Mouse (Mus musculus) liver, embryonic 11.5 days (tissue): ENCODE measurements at regions not wholly inside any gene's neighbourhood (a gene's known extent, or its start where the extent isn't known, plus 50 kb on each side); places are given as distances from the start of the nearest gene placed in this dataset.

Source experiments
- ATAC-seq: fragments of 200-750 bp; cut with Nextera tagmentation; replicated peaks from 2 replicates; pipeline ENCODE4 v1.8.0; 2017; ENCODE audit warnings: moderate number of reproducible peaks, mild to moderate bottlenecking, moderate TSS enrichment, moderate library complexity; ENCODE audit not compliant: low FRiP score
- DNase-seq: peaks from one replicate; pipeline ENCODE4 v3.0.0-alpha.2; 2017; ENCODE audit warnings: low spot score
- H3K27ac ChIP-seq: fragments of 300-500 bp; sonication (generic); 2 replicates; pipeline ENCODE4 v1.5.1; 2014; ENCODE audit warnings: mild to moderate bottlenecking, low read depth, low read length, control low read depth
- H3K27me3 ChIP-seq: fragments of 300-500 bp; sonication (generic); replicated peaks from 2 replicates; pipeline ENCODE4 v1.6.1; 2014; ENCODE audit warnings: low read length, mixed read lengths; ENCODE audit not compliant: control insufficient read depth, insufficient read depth
- H3K36me3 ChIP-seq: fragments of 300-500 bp; sonication (generic); 2 replicates; pipeline ENCODE4 v1.6.1; 2014; ENCODE audit warnings: mild to moderate bottlenecking, low read length, moderate library complexity, mixed read lengths; ENCODE audit not compliant: control insufficient read depth, insufficient read depth
- H3K4me1 ChIP-seq: fragments of 300-500 bp; sonication (generic); replicated peaks from 2 replicates; pipeline ENCODE4 v1.6.1; 2014; ENCODE audit warnings: low read length, mixed read lengths; ENCODE audit not compliant: control insufficient read depth, insufficient read depth
- H3K4me2 ChIP-seq: fragments of 300-500 bp; sonication (generic); 2 replicates; pipeline ENCODE4 v1.6.1; 2014; ENCODE audit warnings: mild to moderate bottlenecking, control low read depth, moderate library complexity
- H3K4me3 ChIP-seq: fragments of 300-500 bp; sonication (generic); 2 replicates; pipeline ENCODE4 v1.5.1; 2014; ENCODE audit warnings: low read depth, low read length, control low read depth
- H3K9ac ChIP-seq: fragments of 300-500 bp; sonication (generic); 2 replicates; pipeline ENCODE4 v1.6.1; 2014; ENCODE audit warnings: low read depth, low read length, control low read depth
- H3K9me3 ChIP-seq: fragments of 300-500 bp; sonication (generic); 2 replicates; pipeline ENCODE4 v1.6.1; 2016; ENCODE audit warnings: low read length, inconsistent platforms, mixed read lengths; ENCODE audit not compliant: control insufficient read depth
- WGBS: fragments of 180-500 bp; shearing (Covaris S2); extraction: QIAGEN DNeasy Blood & Tissue Kit; methylation state at CpG from one replicate; pipeline ENCODE4 v1.1.7; 2014; 5-methylcytosine and 5-hydroxymethylcytosine counted together

DNA sequence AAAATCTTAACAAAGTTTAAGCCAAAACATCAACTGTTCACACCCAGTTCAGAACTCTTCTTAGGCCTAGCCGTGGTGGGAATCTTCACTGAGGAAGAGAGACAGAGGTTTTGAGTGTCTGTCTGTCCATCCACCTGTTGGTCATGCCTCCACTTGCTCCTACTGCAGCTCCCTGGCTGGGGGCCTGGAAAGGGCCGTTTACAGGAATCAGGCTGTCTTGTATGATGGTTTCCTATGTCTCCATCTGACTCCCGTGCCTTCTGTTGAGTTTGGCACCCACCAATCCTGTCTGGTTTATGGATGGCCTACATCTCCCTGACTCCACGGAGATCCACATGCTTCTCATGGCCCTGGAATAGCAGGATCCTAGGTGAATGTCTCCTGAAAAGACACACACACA is 166.1 kb downstream of the Fam43a start:
- peaks cover 9% of the 10 kb centered on the region for H3K4me1 ChIP-seq
- DNase-seq, result no peak
- no peak overlapping the region for H3K4me2 ChIP-seq
- H3K9me3 ChIP-seq, result no peaks in the 10 kb centered on the region
- H3K4me3 ChIP-seq, result no peak overlapping the region
- no peak for ATAC-seq
- peaks cover 4% of the 10 kb centered on the region; the same call in 1 of the 2 replicates for H3K27me3 ChIP-seq
- no peak overlapping the region for H3K9ac ChIP-seq
- 77% methylated on average over 4 of the region's 4 CpGs for WGBS
- no peaks in the 10 kb centered on the region for H3K36me3 ChIP-seq
- no peak overlapping the region for H3K27ac ChIP-seq

DNA sequence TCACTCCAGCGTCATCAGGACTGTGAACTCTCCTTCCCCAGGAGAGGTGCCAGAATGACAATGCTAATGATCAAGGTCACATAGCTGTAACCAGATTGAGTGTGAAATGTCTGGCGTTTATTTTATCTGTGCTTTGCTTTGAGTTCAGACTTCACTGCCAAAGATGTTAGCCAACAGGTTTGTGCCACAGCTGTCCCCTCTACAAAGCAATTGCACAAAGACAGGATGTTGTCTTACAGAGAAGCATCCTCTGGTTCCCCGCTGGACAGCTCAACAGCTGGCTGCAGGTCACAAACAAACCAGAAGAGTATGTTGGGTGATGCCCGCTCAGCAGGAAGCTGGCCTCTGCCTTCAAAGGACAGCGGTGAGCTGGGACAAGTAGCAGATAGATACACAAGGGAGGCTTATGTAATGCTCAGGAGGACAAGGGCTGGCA is 169.5 kb downstream of the Fam43a start:
- H3K27me3 ChIP-seq, result peaks cover 4% of the 10 kb centered on the region; the same call in 1 of the 2 replicates
- no peaks in the 10 kb centered on the region for H3K36me3 ChIP-seq
- no peak overlapping the region for H3K4me2 ChIP-seq
- H3K4me3 ChIP-seq, result no peak overlapping the region
- ATAC-seq (no peak), DNase-seq (no peak)
- H3K4me1 ChIP-seq, result peaks cover 5% of the 10 kb centered on the region
- no peak overlapping the region for H3K9ac ChIP-seq
- no peak overlapping the region for H3K27ac ChIP-seq
- 16% methylated on average over 5 of the region's 5 CpGs for WGBS
- H3K9me3 ChIP-seq, result no peaks in the 10 kb centered on the region

DNA sequence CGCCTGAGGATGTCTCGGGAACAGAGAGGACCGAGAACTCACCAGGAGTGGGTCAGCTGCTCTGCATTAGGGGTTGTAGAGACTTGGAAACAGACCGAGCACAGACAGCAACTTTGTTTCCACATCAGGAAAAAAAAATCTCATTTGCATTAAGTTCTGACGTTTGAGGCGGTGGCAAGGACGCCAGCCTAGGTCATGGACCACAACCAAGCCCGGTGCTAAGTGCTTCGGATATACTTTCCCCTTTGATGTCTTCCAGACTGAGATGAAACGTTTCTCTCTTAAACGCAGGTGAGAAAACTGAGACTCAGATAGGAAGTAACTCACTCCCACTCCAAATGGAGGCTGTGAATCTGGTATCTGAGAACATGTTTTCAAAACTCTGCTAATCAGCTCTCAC is 169.9 kb downstream of the Fam43a start:
- no peak overlapping the region for H3K27ac ChIP-seq
- H3K27me3 ChIP-seq, result peaks cover 4% of the 10 kb centered on the region; the same call in 1 of the 2 replicates
- ATAC-seq (no peak), DNase-seq (no peak)
- H3K4me2 ChIP-seq, result no peak overlapping the region
- H3K9me3 ChIP-seq, result no peaks in the 10 kb centered on the region
- 14% methylated on average over 11 of the region's 11 CpGs for WGBS
- H3K4me1 ChIP-seq, result peaks cover 5% of the 10 kb centered on the region
- no peak overlapping the region for H3K9ac ChIP-seq
- H3K36me3 ChIP-seq, result no peaks in the 10 kb centered on the region
- no peak overlapping the region for H3K4me3 ChIP-seq

DNA sequence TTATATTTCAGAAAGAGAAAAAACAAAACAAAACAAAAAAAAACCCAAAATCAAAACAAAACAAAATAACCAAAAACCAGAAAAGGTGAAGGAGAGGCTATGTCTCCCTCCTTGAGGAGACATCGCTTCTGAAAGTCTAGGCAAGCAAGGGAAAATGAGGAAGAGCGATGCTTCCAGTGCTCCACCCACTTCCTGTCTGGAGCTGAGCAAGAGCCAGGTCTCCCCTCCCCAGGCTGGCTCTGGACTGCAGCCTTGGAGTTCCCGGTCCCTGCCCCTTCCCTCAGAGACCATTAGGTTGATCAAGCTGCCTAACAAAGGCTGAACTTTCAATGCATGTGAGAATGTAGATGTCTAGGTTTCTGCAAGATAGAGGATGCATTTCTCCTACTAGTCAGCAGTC is 173.3 kb downstream of the Fam43a start:
- 26% methylated on average over 3 of the region's 3 CpGs for WGBS
- H3K4me3 ChIP-seq, result no peak overlapping the region
- no peak overlapping the region for H3K27ac ChIP-seq
- H3K36me3 ChIP-seq, result no peaks in the 10 kb centered on the region
- H3K9me3 ChIP-seq, result no peaks in the 10 kb centered on the region
- no peak overlapping the region for H3K9ac ChIP-seq
- ATAC-seq (no peak), DNase-seq (no peak)
- H3K27me3 ChIP-seq, result peaks cover 4% of the 10 kb centered on the region; the same call in 1 of the 2 replicates
- no peak overlapping the region for H3K4me2 ChIP-seq
- H3K4me1 ChIP-seq, result peaks cover 8% of the 10 kb centered on the region

DNA sequence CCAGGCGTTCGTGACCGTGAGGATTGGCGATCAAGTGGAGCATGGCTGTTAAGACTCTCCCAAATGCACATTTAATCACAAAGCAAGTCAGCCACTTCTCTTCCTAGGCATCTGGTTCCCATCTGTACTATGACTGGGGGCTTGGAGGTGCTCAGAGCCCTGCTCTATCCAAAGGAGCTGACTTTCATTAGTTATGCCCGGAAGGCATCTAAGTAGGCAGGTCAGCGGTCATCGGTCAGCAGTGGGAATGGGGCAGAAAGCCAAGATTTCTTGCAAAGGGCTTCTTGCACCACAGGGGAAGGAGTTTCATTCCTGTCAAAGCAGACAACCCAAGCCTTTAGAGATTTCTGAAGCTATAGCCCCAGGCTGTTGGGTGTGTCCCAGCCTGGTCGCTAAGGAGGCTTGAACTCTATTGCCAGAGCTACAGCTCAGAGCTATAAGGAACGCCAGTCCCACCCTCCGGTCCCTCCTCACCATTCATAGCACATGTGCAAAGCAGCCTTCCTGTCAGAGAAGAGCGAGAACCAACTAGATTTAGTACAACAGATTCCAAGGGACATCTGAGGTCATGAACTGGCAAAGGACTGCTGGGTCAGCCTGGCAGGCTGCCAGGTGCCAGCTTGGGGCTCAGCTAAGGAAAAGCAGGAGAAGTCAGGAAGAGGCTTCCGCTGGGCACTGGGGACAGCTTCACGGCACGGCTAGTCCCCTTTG is 175.6 kb downstream of the Fam43a start:
- H3K4me2 ChIP-seq, result no peak overlapping the region
- 0 out of 2 replicates have a peak, but pooled peaks cover 3% of the 10 kb centered on the region for H3K4me1 ChIP-seq
- WGBS, result 64% methylated on average over 14 of the region's 14 CpGs
- no peaks in the 10 kb centered on the region for H3K36me3 ChIP-seq
- no peak for ATAC-seq
- H3K27ac ChIP-seq, result no peak overlapping the region
- H3K4me3 ChIP-seq, result no peak overlapping the region
- H3K27me3 ChIP-seq, result no peaks in the 10 kb centered on the region
- no peak for DNase-seq
- no peaks in the 10 kb centered on the region for H3K9me3 ChIP-seq
- H3K9ac ChIP-seq, result no peak overlapping the region

DNA sequence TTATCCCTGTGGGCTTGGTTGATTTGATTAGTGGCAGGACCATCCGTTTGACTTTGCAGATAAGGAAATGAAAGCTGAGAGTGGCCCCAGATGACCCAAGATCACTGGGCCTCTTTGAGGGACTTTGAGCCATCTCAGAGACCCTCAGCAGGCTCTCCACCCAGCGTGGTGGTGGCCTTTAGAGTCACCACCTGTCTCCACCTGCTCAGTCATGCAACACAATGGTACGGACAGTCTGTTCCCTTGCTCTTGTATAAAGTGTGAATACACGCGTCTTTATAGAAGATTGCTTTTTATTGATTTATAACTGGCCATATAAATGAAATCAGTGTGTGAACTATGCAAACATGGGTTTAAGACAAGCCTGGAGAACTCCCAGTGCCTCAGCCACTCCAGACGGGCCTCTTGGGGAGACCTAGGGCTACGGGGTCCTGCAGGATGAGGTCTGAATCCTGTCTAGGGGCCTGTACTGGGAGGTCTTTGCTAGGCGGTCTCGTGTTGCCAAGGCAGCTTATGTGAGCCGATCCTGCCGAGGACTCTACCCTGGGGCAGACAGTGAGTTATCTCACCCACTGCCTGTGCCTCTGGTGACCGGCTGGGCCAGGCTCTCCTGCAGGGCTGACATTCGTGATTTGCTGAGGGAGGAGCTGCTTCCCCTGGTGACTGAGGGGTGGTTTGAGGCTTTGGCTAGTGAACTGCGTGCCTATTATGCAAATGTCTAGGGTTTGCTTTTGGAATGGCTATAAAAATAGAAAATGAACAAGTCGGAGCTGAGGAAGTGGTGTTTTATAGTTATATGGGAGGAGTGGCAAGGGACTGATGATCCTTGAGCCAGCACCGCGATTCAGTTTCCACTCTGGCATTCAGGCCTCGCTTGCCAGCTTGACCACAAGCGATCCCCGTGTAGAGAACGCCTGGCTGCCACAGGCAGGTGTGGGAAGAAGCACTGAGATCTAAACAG is 176.5 kb downstream of the Fam43a start:
- no peak overlapping the region for H3K4me3 ChIP-seq
- DNase-seq, result no peak
- WGBS, result 57% methylated on average over 21 of the region's 21 CpGs
- no peaks in the 10 kb centered on the region for H3K9me3 ChIP-seq
- no peak for ATAC-seq
- no peaks in the 10 kb centered on the region for H3K27me3 ChIP-seq
- no peaks in the 10 kb centered on the region for H3K36me3 ChIP-seq
- no peak overlapping the region for H3K27ac ChIP-seq
- H3K9ac ChIP-seq, result no peak overlapping the region
- H3K4me1 ChIP-seq, result 0 out of 2 replicates have a peak, but pooled peaks cover 3% of the 10 kb centered on the region
- H3K4me2 ChIP-seq, result no peak overlapping the region

DNA sequence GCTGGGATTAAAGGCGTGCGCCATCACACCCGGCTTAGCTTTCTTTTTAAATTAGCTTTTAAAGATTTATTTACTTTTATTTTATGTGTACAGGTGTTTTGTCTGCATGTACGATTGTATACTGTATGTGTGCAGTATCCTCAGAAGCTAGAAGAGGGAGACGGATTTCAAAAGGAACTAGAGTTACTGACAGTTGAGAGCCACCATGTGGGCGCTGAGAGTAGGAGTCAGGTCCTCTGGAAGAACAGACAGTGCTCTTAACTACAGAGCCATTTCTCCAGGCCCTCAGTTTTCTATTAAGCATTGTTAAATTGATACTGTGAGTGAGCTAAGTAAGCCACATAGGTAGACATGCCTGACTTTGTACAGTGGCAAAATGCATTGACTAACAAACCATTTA is 177.9 kb downstream of the Fam43a start:
- WGBS, result 82% methylated on average over 6 of the region's 6 CpGs
- no peaks in the 10 kb centered on the region for H3K27me3 ChIP-seq
- H3K4me1 ChIP-seq, result 0 out of 2 replicates have a peak, but pooled peaks cover 3% of the 10 kb centered on the region
- DNase-seq, result no peak
- no peak overlapping the region for H3K4me3 ChIP-seq
- no peaks in the 10 kb centered on the region for H3K36me3 ChIP-seq
- no peak overlapping the region for H3K4me2 ChIP-seq
- H3K27ac ChIP-seq, result no peak overlapping the region
- H3K9me3 ChIP-seq, result no peaks in the 10 kb centered on the region
- ATAC-seq, result no peak
- H3K9ac ChIP-seq, result no peak overlapping the region

DNA sequence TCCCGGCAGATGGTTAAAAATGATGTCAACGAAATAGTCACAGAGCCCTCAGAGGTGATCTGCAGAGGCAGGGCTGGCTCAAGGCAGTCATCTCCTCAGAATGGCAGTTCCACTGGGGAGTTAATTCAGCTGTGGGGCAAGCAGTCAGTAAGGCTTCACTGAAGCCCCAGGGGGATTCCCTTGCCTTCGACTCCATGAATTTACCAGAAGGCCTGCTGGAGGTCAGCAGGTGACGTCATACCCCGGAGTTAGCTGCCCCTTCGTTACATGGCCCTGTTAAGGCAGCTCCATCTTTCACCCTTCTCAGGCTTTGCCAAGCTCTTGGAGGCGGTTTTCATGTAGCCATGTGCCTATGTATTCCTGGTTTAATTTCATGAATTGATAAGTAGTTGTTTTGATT is 178.6 kb downstream of the Fam43a start:
- H3K27me3 ChIP-seq, result no peaks in the 10 kb centered on the region
- no peaks in the 10 kb centered on the region for H3K9me3 ChIP-seq
- ATAC-seq (no peak), DNase-seq (no peak)
- 0 out of 2 replicates have a peak, but pooled peaks cover 3% of the 10 kb centered on the region for H3K4me1 ChIP-seq
- WGBS, result 67% methylated on average over 7 of the region's 7 CpGs
- no peak overlapping the region for H3K4me2 ChIP-seq
- no peak overlapping the region for H3K4me3 ChIP-seq
- no peak overlapping the region for H3K9ac ChIP-seq
- H3K36me3 ChIP-seq, result no peaks in the 10 kb centered on the region
- H3K27ac ChIP-seq, result no peak overlapping the region
